Mouse (Mus musculus) neural tube, embryonic 14.5 days (tissue): Measurements from ENCODE around the gene Usp12. TPM values are rescaled to one million over a fixed set of nuclear protein-coding genes. Genes with fewer than 3 reads are reported as not detected.

Source experiments
- ATAC-seq: fragments of 200-750 bp; cut with Nextera tagmentation; 2 replicates; pipeline ENCODE4 v1.8.0; 2017; ENCODE audit warnings: low read depth, mild to moderate bottlenecking, moderate TSS enrichment, moderate library complexity
- H3K27ac ChIP-seq: fragments of 300-500 bp; sonication (generic); 2 replicates; pipeline ENCODE4 v1.5.1; 2014; ENCODE audit warnings: low read depth, mild to moderate bottlenecking, control low read depth, low read length, moderate library complexity, mixed read lengths
- H3K27me3 ChIP-seq: fragments of 300-500 bp; sonication (generic); 2 replicates; pipeline ENCODE4 v1.6.1; 2014; ENCODE audit warnings: low read length; ENCODE audit not compliant: control insufficient read depth, insufficient read depth
- H3K36me3 ChIP-seq: fragments of 300-500 bp; sonication (generic); 2 replicates; pipeline ENCODE4 v1.6.1; 2014; ENCODE audit warnings: low read length, mixed read lengths; ENCODE audit not compliant: control insufficient read depth, insufficient read depth
- H3K4me1 ChIP-seq: fragments of 300-500 bp; sonication (generic); 2 replicates; pipeline ENCODE4 v1.6.1; 2014; ENCODE audit warnings: low read length; ENCODE audit not compliant: control insufficient read depth, insufficient read depth
- H3K4me2 ChIP-seq: fragments of 300-500 bp; sonication (generic); 2 replicates; pipeline ENCODE4 v1.6.1; 2014; ENCODE audit warnings: mild to moderate bottlenecking, low read depth, low read length, control low read depth
- H3K4me3 ChIP-seq: fragments of 300-500 bp; sonication (generic); 2 replicates; pipeline ENCODE4 v1.5.1; 2014; ENCODE audit warnings: low read depth, low read length, control low read depth, mixed read lengths
- H3K9ac ChIP-seq: fragments of 300-500 bp; sonication (generic); replicated peaks from 2 replicates; pipeline ENCODE4 v1.6.1; 2014; ENCODE audit warnings: low read depth, mild to moderate bottlenecking, control low read depth, low read length, mixed read lengths
- H3K9me3 ChIP-seq: fragments of 300-500 bp; sonication (generic); 2 replicates; pipeline ENCODE4 v1.6.1; 2016; ENCODE audit warnings: low read length; ENCODE audit not compliant: control insufficient read depth
- WGBS: fragments of 180-500 bp; shearing (Covaris S2); extraction: QIAGEN DNeasy Blood & Tissue Kit; methylation state at CpG from one replicate; pipeline ENCODE4 v1.1.7; 2014; 5-methylcytosine and 5-hydroxymethylcytosine counted together
- polyA plus RNA-seq: library from polyadenylated mRNA; unstranded; fragments of >200 nt; fragmentation: Nextera tagmentation; extraction: Ambion mirVana; gene quantifications from 2 replicates; pipeline ENCODE4 v1.2.1, GENCODE M21; 2014

Gene Usp12
- polyA plus RNA-seq, 1 experiment from 2014 or later = 11.5 TPM

DNA sequence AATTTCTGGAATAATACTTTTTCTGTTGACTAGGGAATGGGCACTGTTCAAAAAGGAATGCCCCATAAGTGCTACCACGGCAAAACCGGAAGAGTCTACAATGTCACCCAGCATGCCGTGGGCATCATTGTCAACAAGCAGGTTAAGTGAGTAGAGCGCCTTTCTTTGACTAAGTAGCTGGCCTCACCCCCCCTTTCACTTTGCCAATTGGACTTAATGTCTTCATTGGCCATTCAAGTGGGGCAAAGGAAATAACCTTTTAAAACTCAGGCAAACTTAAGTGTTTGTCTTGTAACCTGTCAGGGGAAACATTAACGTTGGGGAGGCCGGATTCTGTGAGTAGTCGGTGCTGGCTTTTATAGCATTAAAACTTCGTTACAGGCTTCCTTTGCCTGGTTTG, 40.2 kb upstream of the Usp12 start:
- Histone ChIP-seq H3K27me3 (no peaks in the 10 kb centered on the region), H3K4me3 (no peak overlapping the region), H3K4me2 (no peak overlapping the region), H3K27ac (no peak overlapping the region), H3K36me3 (peaks cover 37% of the 10 kb centered on the region), H3K4me1 (peaks cover 20% of the 10 kb centered on the region), H3K9ac (no peak overlapping the region), H3K9me3 (no peaks in the 10 kb centered on the region)
- ATAC-seq = no peak
- 83% methylated on average over 8 of the region's 8 CpGs for WGBS

DNA sequence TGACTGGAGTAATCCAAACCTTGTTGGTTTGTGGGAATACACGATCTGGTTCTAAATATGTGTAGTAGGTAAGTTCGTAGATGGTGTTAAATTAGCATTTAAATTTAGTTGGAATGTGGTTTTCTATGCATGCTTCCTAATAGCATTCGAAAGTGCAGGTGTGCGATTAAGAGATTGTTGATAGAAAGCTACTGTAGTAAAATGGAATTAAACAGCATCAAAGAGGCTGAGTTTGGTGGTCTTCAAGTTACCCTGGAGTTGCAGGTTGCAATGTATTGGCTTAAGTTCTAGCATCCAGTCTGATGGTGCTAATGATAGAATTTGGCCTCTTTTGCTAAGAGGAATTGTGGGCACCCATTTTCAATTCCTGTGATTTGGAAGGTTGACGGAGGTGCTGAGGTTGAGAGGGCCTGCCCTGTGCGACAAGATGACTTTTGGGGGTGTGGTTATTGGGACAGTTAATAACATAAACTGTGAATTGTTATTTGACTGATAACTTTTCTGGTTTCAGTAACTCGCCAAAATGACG, 38.9 kb upstream of the Usp12 start:
- Histone ChIP-seq H3K4me2 (peak overlapping the region; percentile 84), H3K4me1 (peaks cover 20% of the 10 kb centered on the region), H3K27ac (peak overlapping the region; percentile 92), H3K36me3 (peaks cover 37% of the 10 kb centered on the region), H3K9ac (peak overlapping the region; percentile 95), H3K27me3 (no peaks in the 10 kb centered on the region), H3K9me3 (no peaks in the 10 kb centered on the region), H3K4me3 (peak overlapping the region; percentile 92)
- no peak for ATAC-seq
- 27% methylated on average over 8 of the region's 8 CpGs for WGBS

DNA sequence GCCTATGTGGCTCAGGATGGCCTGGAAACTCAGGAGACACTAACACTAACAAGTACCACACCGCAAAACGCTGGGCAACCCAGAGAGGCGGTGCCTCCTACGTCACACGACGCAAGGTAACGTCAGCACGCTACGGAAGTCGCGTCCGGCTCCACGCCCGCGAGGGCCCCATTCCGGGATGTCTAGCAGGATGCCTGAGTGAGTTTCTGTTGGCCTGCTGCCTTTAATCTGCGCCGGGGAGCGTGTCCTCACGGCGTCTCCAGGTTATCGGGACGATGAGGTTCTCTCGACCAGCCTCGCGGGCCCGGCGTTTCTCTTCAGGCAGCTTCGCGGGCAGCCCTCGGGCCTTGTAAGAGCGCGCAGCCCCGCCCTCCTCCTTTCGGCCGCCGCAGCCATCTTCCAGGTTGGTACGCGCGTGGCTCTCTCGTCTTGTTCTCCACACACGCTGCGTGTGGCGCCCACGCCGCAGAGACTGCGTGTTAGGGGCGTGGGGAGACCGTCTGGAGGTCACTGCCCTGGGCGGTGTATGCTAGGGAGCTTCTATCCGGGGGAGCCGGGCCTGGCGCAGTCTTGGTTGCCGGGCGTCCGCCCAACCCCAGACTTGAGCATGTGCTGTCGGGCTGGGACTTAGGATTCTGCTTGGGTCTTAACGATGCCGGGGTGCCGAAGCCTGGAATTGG, 38.1 kb upstream of the Usp12 start, which contains the start of gene Rpl21:
Rpl21 (plus strand) TSS at position 122 of the 680 bp plus-strand sequence.
- peak within 1 kb of the TSS; percentile 95 for H3K9ac ChIP-seq
- no peaks in the 10 kb centered on the region for H3K9me3 ChIP-seq
- peak within 1 kb of the TSS; percentile 84 for H3K4me2 ChIP-seq
- peaks cover 30% of the 10 kb centered on the region for H3K36me3 ChIP-seq
- 0% methylated on average over 60 of the region's 60 CpGs for WGBS
- H3K27me3 ChIP-seq = no peaks in the 10 kb centered on the region
- ATAC-seq = peak; percentile 99
- peak within 1 kb of the TSS; percentile 92 for H3K4me3 ChIP-seq
- H3K4me1 ChIP-seq = peaks cover 20% of the 10 kb centered on the region
- H3K27ac ChIP-seq = peak within 1 kb of the TSS; percentile 92

DNA sequence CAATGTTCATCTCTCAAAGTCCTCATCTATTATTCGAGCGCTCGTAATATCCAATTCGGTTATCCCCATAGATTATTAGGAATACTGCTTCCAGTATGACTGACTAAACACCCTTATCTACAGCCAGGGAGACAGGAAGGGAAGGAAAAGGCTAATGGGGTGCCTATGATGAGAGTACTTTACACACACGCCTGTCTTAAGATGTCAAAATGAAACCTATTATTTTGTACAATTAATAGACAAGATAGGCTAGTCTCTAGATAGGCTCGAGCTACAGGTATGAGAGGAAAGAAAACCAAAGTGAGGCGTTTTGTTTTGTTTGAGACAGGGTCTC, 37.6 kb upstream of the Usp12 start:
- ATAC-seq = no peak
- peak overlapping the region; percentile 92 for H3K4me3 ChIP-seq
- WGBS = 55% methylated on average over 7 of the region's 7 CpGs

DNA sequence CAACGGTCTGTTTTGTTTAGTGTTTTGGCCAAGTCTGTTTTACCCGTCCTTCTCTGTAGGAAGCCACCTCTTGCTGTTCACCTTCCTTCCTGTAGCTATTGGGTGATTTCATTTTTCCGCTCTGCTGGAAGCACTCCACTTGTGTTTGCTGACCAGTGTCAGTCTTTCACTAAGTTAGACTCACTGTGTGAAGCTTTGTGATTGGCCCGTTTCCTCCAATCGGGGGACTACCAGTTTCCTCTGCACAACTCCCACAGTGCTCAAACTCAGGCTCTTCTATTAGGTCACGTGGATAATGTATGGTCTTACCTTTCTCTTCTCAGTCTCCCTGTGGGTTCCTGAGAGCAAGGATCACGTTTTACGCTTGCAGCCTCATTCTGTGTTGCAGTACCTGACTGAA, 34.7 kb upstream of the Usp12 start:
- H3K9ac ChIP-seq = no peak overlapping the region
- no peak overlapping the region for H3K4me2 ChIP-seq
- peaks cover 15% of the 10 kb centered on the region for H3K4me1 ChIP-seq
- WGBS = 55% methylated on average over 8 of the region's 8 CpGs
- H3K36me3 ChIP-seq = peaks cover 3% of the 10 kb centered on the region; the same call in 1 of the 2 replicates
- H3K27ac ChIP-seq = no peak overlapping the region
- H3K27me3 ChIP-seq = no peaks in the 10 kb centered on the region
- no peak for ATAC-seq
- H3K9me3 ChIP-seq = no peaks in the 10 kb centered on the region
- H3K4me3 ChIP-seq = no peak overlapping the region

More for the DNA sequence above, 37.6 kb upstream of the Usp12 start:
- Histone ChIP-seq H3K36me3 (peaks cover 28% of the 10 kb centered on the region), H3K9me3 (no peaks in the 10 kb centered on the region), H3K9ac (peak overlapping the region; percentile 95), H3K4me2 (peak overlapping the region; percentile 84), H3K27me3 (no peaks in the 10 kb centered on the region), H3K27ac (peak overlapping the region; percentile 92), H3K4me1 (peaks cover 20% of the 10 kb centered on the region)

DNA sequence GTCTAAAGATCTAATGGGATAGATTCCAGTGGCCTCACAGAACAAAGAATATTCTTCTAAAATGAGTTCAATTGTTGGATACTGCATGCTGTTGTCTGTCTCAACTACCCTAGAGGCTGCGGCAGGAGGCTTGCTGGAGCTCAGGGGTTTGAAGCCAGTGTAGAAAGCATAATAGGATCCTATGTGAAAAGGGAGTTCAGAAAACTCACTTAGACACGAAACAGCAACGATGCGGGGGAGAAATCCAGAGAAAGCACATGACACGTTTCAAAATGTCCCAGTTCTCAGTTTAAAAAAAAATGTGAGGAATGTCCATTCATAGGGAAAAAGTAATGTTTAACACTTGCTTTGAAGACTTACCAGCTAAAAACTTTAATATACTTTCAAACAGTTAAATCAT, 28.2 kb upstream of the Usp12 start:
- no peak for ATAC-seq
- H3K27me3 ChIP-seq = no peaks in the 10 kb centered on the region
- H3K9ac ChIP-seq = no peak overlapping the region
- H3K27ac ChIP-seq = no peak overlapping the region
- H3K36me3 ChIP-seq = no peaks in the 10 kb centered on the region
- H3K4me2 ChIP-seq = no peak overlapping the region
- 82% methylated on average over 5 of the region's 5 CpGs for WGBS
- H3K4me3 ChIP-seq = no peak overlapping the region
- H3K9me3 ChIP-seq = no peaks in the 10 kb centered on the region
- no peaks in the 10 kb centered on the region for H3K4me1 ChIP-seq

DNA sequence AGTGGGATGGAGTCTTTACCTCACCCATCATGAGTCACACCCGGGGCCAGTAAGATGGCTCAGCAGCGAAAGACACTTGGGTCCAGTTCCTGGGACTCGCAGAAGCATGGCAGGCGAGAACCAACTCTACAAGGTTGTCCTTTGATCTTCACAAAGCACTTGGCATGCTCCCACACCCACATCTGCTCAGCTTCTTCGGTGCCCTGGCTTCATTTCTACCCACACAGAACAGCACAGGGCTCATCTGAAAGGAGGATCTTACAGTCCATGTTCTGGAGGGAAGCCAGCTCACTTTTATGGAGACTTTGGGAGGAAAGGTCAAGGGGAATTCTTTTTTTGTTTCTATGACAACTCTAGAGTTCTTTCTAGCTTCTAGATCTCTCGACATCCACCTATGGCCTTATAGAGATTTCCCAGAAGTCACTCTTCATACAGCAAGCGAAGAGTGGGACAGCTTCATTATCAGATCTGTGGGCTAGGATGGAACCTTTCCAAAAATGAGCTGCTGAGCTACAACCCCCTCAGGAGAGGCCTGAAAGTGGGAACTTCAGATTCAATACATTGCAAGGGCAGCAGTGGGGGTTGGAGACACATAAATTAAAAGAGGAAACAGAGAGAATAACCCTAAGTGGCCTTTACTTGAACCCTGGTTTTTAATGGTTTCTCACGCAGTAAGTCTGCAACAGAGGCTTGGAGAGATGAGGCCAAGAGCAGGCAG, 24.3 kb upstream of the Usp12 start:
- H3K36me3 ChIP-seq = no peaks in the 10 kb centered on the region
- no peaks in the 10 kb centered on the region for H3K9me3 ChIP-seq
- no peak overlapping the region for H3K9ac ChIP-seq
- H3K27ac ChIP-seq = no peak overlapping the region
- WGBS = 59% methylated on average over 8 of the region's 8 CpGs
- no peak overlapping the region for H3K4me3 ChIP-seq
- peak; percentile 34; the same call in 1 of the 2 replicates for ATAC-seq
- H3K4me2 ChIP-seq = no peak overlapping the region
- H3K4me1 ChIP-seq = no peaks in the 10 kb centered on the region
- H3K27me3 ChIP-seq = no peaks in the 10 kb centered on the region

DNA sequence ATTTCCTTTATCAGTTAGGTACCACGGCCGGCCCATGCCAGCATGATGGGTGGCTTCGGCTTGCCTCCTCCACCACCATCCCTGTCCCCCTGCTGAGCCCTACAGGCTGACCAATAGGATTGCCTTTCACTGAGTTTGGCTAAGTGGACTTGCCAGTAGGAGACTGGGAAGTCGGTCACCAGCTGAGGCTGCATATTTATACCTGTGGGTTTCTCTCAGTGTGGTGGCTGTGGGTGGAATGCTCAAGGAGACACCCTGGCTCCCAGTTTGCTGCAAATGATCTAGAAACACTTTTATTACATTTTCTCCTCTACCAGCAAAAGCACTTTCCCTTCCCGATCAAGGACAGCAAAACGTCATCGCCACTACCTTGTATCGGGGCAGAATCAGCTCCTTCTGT, 22.8 kb upstream of the Usp12 start:
- Histone ChIP-seq H3K4me1 (no peaks in the 10 kb centered on the region), H3K9me3 (no peaks in the 10 kb centered on the region), H3K27me3 (no peaks in the 10 kb centered on the region), H3K9ac (no peak overlapping the region), H3K27ac (no peak overlapping the region), H3K4me2 (no peak overlapping the region), H3K36me3 (no peaks in the 10 kb centered on the region), H3K4me3 (no peak overlapping the region)
- WGBS = 86% methylated on average over 8 of the region's 8 CpGs
- no peak for ATAC-seq

DNA sequence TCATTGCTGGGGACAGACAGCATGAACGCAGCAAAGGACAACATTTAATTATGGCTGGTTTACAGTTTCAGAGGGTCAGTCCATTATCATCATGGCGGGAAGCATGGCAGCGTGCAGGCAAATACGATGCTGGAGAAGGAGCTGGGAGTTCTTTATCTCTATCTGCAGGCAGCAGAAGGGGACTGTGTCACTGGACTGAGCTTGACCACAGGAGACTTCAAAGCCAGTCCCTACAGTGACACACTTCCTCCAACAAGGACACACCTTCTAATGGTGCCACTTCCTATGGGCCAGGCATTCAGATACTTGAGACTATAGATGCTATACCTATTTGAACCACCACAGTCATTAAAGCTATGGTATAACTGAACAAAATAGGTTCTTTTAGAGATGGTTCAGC, 20.6 kb upstream of the Usp12 start:
- H3K4me2 ChIP-seq = no peak overlapping the region
- WGBS = 84% methylated on average over 4 of the region's 4 CpGs
- H3K36me3 ChIP-seq = no peaks in the 10 kb centered on the region
- H3K9me3 ChIP-seq = no peaks in the 10 kb centered on the region
- H3K27ac ChIP-seq = no peak overlapping the region
- H3K4me3 ChIP-seq = no peak overlapping the region
- no peaks in the 10 kb centered on the region for H3K27me3 ChIP-seq
- no peaks in the 10 kb centered on the region for H3K4me1 ChIP-seq
- no peak overlapping the region for H3K9ac ChIP-seq
- no peak for ATAC-seq
